Mouse (Mus musculus) natural killer cell, adult 2 months (primary cell): ENCODE results near the gene Clasp2.
"Not testable (repeated sequence)": the region's sequence is repeated elsewhere in the genome, so short reads cannot be mapped to it uniquely, and the experiment has no call there.

Experiments
- DNase-seq, 2 experiments: peaks; one replicate each; pipeline ENCODE4 v3.0.0; 2022; ENCODE audit warnings: low spot score in 2 of 2

The Clasp2 gene

GRCm38 (mm10) chr9:113755888-113756719, 14.8 kb downstream of the Clasp2 start:
- DNase-seq = no peak

- DNase-seq = no peak
These were observed 17.2 kb downstream of the Clasp2 start for GRCm38 (mm10) chr9:113758472-113758871.

- DNase-seq = no peak
These were observed 18.4 kb downstream of the Clasp2 start for GRCm38 (mm10) chr9:113759684-113760083.

GRCm38 (mm10) chr9:113762389-113762788, 21.1 kb downstream of the Clasp2 start:
- DNase-seq = no peak

- DNase-seq = no peak
These were observed 21.9 kb downstream of the Clasp2 start for GRCm38 (mm10) chr9:113763123-113763522.

GRCm38 (mm10) chr9:113770640-113771039, 29.4 kb downstream of the Clasp2 start:
- no peak for DNase-seq

- DNase-seq = no peak
These were observed 39.6 kb downstream of the Clasp2 start for GRCm38 (mm10) chr9:113780863-113781262.

GRCm38 (mm10) chr9:113782362-113783005, 41.2 kb downstream of the Clasp2 start:
- no peak for DNase-seq

GRCm38 (mm10) chr9:113783674-113784073, 42.4 kb downstream of the Clasp2 start:
- no peak for DNase-seq

GRCm38 (mm10) chr9:113789283-113789682, 48.0 kb downstream of the Clasp2 start:
- not testable (repeated sequence) for DNase-seq

- DNase-seq = peak; percentile 20 to 35
These were observed 51.6 kb downstream of the Clasp2 start for GRCm38 (mm10) chr9:113792651-113793512.

GRCm38 (mm10) chr9:113793513-113793905, 52.2 kb downstream of the Clasp2 start:
- no peak for DNase-seq

- DNase-seq = no peak
These were observed 52.7 kb downstream of the Clasp2 start for GRCm38 (mm10) chr9:113793966-113794365.

GRCm38 (mm10) chr9:113797206-113797605, 55.9 kb downstream of the Clasp2 start:
- DNase-seq = no peak

- DNase-seq = no peak
These were observed 59.4 kb downstream of the Clasp2 start for GRCm38 (mm10) chr9:113800671-113801070.

GRCm38 (mm10) chr9:113802734-113803133, 61.5 kb downstream of the Clasp2 start:
- no peak for DNase-seq

GRCm38 (mm10) chr9:113803751-113804150, 62.5 kb downstream of the Clasp2 start:
- no peak for DNase-seq

- DNase-seq = no peak
These were observed 64.1 kb downstream of the Clasp2 start for GRCm38 (mm10) chr9:113805359-113805758.

- no peak for DNase-seq
These were observed 70.1 kb downstream of the Clasp2 start for GRCm38 (mm10) chr9:113811327-113811726.

- peak; percentile 36 to 43 for DNase-seq
These were observed 70.8 kb downstream of the Clasp2 start for GRCm38 (mm10) chr9:113811957-113812670.

- no peak for DNase-seq
These were observed 71.4 kb downstream of the Clasp2 start for GRCm38 (mm10) chr9:113812671-113813001.

- no peak for DNase-seq
These were observed 71.8 kb downstream of the Clasp2 start for GRCm38 (mm10) chr9:113813086-113813485.
